Mouse (Mus musculus) hindbrain, postnatal 0 days (tissue): ENCODE data around the gene Phgr1. TPM values are rescaled to one million over a fixed set of nuclear protein-coding genes. Genes with fewer than 3 reads are reported as not detected.
A peak's percentile ranks its signal among the peaks of the same experiment; 100 is the strongest.

Source experiments
- ATAC-seq: fragments of 200-750 bp; cut with Nextera tagmentation; 2 replicates; pipeline ENCODE4 v1.8.0; 2017; ENCODE audit warnings: mild to moderate bottlenecking, moderate TSS enrichment, moderate library complexity
- DNase-seq: peaks from one replicate; pipeline ENCODE4 v3.0.0-alpha.2; 2015; ENCODE audit warnings: low spot score
- H3K27ac ChIP-seq: fragments of 300-500 bp; sonication (generic); 2 replicates; pipeline ENCODE4 v1.5.1; 2014; ENCODE audit warnings: mild to moderate bottlenecking
- H3K27me3 ChIP-seq: fragments of 300-500 bp; sonication (generic); 2 replicates; pipeline ENCODE4 v1.6.1; 2014; ENCODE audit warnings: low read length, mixed read lengths; ENCODE audit not compliant: insufficient read depth
- H3K36me3 ChIP-seq: fragments of 300-500 bp; sonication (generic); 2 replicates; pipeline ENCODE4 v1.6.1; 2014; ENCODE audit warnings: low read length, mixed read lengths; ENCODE audit not compliant: insufficient read depth
- H3K4me1 ChIP-seq: fragments of 300-500 bp; sonication (generic); 2 replicates; pipeline ENCODE4 v1.6.1; 2014; ENCODE audit warnings: antibody characterized with exemption, low read length, mixed read lengths; ENCODE audit not compliant: insufficient read depth
- H3K4me2 ChIP-seq: fragments of 300-500 bp; sonication (generic); 2 replicates; pipeline ENCODE4 v1.6.1; 2014; ENCODE audit warnings: low read depth, mild to moderate bottlenecking, low read length, moderate library complexity, mixed read lengths
- H3K4me3 ChIP-seq: fragments of 300-500 bp; sonication (generic); 2 replicates; pipeline ENCODE4 v1.5.1; 2014; ENCODE audit warnings: low read length
- H3K9ac ChIP-seq: fragments of 300-500 bp; sonication (generic); replicated peaks from 2 replicates; pipeline ENCODE4 v1.6.1; 2014; ENCODE audit warnings: mild to moderate bottlenecking, low read length, moderate library complexity, mixed read lengths
- H3K9me3 ChIP-seq: fragments of 300-500 bp; sonication (generic); 2 replicates; pipeline ENCODE4 v1.6.1; 2016; ENCODE audit warnings: low read length, mixed read lengths
- CTCF ChIP-seq: IDR thresholded peaks from 2 replicates; pipeline ENCODE4 v1.5.1; 2016; ENCODE audit warnings: antibody characterized with exemption, control low read depth, low read depth
- WGBS: fragments of 180-500 bp; shearing (Covaris S2); extraction: QIAGEN DNeasy Blood & Tissue Kit; methylation state at CpG from one replicate; pipeline ENCODE4 v1.1.7; 2014; 5-methylcytosine and 5-hydroxymethylcytosine counted together
- polyA plus RNA-seq: library from polyadenylated mRNA; unstranded; fragments of >200 nt; fragmentation: Nextera tagmentation; extraction: Ambion mirVana; gene quantifications from 2 replicates; pipeline ENCODE4 v1.2.1, GENCODE M21; 2015
- total RNA-seq: library from RNA; depleted of rRNA; stranded (reverse); fragments of >200 nt; gene quantifications from 2 replicates; pipeline ENCODE4 v1.2.3, GENCODE M21; 2014

Phgr1 gene
- total and polyA plus RNA-seq, 2 experiments from 2014 or later: not detected

DNA sequence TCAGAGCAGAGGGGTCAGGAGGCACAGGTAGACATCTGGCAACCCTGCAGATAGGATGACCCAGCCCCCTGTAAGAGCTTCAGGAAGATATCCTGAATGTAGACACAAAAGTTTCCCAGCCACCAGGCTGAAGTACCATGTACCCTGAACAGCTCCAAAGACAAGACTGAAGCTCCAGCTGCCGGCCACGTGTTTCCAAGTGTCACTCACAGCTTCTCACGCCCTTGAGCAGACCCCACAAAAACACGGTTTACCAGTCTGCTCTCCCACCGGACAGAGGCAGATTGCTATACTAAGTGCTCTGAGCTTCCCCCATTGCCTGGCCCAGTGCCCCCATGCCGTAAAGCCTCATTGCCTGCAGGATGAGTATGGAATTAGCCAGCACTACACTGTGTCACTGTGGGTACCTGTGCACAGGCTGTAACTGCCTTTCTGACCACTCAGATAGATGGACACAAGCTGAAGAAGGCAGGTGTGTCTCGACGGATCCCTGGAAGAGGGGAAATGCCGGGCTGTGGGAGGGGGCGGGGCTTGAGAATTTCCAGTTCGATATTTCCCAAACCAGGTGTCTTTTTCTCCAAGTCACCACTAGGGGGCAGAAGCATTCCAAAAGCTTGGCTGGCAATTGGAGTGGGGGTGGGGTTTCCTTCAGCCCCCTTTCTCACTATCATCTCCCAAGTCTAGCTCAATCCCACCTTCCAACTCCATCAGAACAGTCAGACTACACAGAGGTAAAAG is 8.3 kb upstream of the Phgr1 start:
- Histone ChIP-seq H3K27ac (no peak overlapping the region; the same call in 1 of the 2 replicates), H3K9me3 (no peaks in the 10 kb centered on the region), H3K4me3 (no peak overlapping the region), H3K36me3 (no peaks in the 10 kb centered on the region), H3K4me2 (peak overlapping the region; percentile 35; the same call in 1 of the 2 replicates), H3K9ac (no peak overlapping the region), H3K27me3 (no peaks in the 10 kb centered on the region), H3K4me1 (peaks cover 23% of the 10 kb centered on the region)
- ATAC-seq: peak; percentile 12; the same call in 1 of the 2 replicates
- DNase-seq: peak; percentile 88
- peak; percentile 83 for TF ChIP-seq CTCF
- WGBS: 25% methylated on average over 11 of the region's 11 CpGs

DNA sequence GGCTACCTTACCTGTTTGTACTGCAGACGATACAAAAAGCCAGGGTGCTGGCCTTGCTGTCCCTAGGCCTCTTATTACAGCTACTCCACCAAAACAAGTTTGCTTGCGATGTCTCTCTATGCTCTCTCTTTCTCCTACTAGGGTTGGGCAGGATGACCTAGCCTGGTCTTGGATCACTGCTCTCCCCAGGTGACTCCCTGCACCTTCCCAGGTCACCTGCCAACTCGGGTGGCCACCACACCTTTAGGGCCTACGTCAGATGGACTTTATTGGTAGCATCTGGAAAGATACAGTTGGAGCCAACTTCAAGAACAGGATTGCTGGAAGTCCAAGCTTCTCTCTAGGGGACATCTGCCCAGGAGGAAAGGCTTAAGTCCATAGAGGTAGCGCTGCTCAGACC is 7.7 kb upstream of the Phgr1 start:
- no peak overlapping the region for H3K27ac ChIP-seq
- H3K36me3 ChIP-seq: no peaks in the 10 kb centered on the region
- H3K4me1 ChIP-seq: peaks cover 23% of the 10 kb centered on the region
- H3K4me3 ChIP-seq: no peak overlapping the region
- DNase-seq (no peak), ATAC-seq (no peak)
- no peak for TF ChIP-seq CTCF
- no peak overlapping the region for H3K9ac ChIP-seq
- H3K27me3 ChIP-seq: no peaks in the 10 kb centered on the region
- H3K9me3 ChIP-seq: no peaks in the 10 kb centered on the region
- WGBS: 85% methylated on average over 5 of the region's 5 CpGs
- H3K4me2 ChIP-seq: no peak overlapping the region

DNA sequence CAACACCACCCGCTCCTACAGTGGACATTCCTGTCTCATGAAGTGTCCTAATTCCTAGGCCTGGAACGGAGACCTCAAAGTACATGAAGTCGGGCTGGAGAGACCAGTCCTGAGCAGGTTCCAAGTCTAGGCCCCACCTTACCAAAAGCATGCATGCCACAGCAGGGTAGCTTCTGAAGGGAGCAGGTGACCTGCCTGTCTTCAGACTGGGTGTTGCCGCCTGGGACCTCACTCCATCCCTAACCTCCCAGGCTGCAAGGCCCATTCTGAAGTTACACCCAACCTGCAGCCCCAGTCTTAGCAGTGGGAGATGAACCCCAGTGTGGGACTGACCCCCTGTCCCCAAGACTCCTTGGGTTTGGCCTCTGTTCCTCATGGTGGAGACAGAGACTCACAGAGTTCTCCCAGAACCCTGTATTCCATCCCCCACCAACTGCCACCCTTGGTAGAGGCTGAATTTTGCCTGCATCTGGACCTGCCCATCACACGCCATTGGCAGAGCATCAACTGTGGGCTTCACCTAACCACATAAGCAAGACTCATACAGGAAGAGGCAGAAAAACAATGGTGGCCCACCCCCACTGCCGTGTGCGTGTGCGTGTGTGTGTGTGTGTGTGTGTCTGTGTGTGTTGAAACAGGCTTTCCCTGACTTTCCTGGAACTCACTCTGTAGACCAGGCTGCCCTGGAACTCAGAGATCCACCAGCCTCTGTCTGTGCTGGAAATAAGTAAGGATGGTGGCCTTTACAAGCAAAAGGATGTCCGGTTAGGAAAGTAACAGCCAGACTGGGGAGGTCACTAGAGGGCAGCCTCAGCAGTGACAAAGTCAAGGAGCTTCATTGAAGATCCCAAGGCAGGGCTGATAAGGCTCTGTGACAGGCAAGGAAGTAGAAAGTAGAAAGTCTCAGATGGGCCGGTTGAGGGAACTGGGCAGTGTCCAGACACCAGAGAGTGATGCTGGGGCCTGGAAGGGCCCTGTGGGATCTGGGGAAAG is 6.2 kb upstream of the Phgr1 start:
- DNase-seq (no peak), ATAC-seq (no peak)
- Histone ChIP-seq H3K9me3 (no peaks in the 10 kb centered on the region), H3K27ac (no peak overlapping the region), H3K4me2 (no peak overlapping the region), H3K9ac (no peak overlapping the region), H3K27me3 (no peaks in the 10 kb centered on the region), H3K4me3 (no peak overlapping the region), H3K36me3 (no peaks in the 10 kb centered on the region), H3K4me1 (peaks cover 17% of the 10 kb centered on the region)
- TF ChIP-seq CTCF: 0 out of 2 replicates have a peak, but pooled peaks have one; percentile 9
- 74% methylated on average over 10 of the region's 10 CpGs for WGBS

DNA sequence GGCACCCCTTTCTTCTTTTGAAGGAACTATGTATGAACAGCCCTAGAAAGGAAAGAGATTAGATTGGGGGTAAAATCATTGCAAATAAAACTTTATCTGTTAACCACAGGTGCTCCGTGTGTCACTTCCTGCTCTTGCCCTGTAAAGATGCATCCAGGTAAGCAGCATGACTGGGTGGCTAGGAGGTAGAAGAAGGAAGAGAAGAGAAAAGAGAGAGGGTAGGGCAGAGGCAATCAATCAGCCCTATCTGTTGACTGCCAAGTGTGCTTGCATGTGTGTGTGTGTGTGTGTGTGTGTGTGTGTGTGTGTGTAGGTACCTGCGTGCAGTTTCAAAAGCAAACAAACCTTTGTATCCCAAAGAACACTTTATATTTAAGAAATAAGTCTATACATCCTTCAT is 2.0 kb downstream of the Phgr1 start:
- H3K4me1 ChIP-seq: 0 out of 2 replicates have a peak, but pooled peaks cover 6% of the 10 kb centered on the region
- no peak overlapping the region for H3K27ac ChIP-seq
- 89% methylated on average over 2 of the region's 2 CpGs for WGBS
- no peak for ATAC-seq
- no peak overlapping the region for H3K4me2 ChIP-seq
- no peak for DNase-seq
- H3K4me3 ChIP-seq: no peak overlapping the region
- no peaks in the 10 kb centered on the region for H3K36me3 ChIP-seq
- no peaks in the 10 kb centered on the region for H3K9me3 ChIP-seq
- H3K27me3 ChIP-seq: no peaks in the 10 kb centered on the region
- TF ChIP-seq CTCF: no peak
- no peak overlapping the region for H3K9ac ChIP-seq

DNA sequence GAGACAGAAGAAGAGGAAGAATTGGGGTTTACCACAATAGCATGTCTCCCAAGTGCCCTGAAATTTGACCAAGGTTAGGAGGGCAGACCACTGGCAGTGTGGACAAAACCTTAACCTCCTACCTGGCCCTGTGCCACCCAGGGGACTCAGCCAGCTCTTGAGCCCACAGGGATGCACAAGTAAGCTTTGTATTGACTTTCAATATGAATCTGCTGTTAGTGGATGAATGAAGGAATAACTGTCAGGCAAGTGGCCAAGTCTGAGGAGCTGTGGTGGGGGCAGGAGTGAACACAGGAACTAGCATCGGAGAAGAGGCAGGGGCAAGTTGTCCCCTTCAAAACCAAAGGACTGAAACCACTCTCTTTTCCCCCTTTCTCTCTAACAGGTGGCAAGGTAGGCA is 2.8 kb downstream of the Phgr1 start:
- no peaks in the 10 kb centered on the region for H3K27me3 ChIP-seq
- no peak overlapping the region for H3K4me3 ChIP-seq
- peak overlapping the region; percentile 62; the same call in 1 of the 2 replicates for H3K27ac ChIP-seq
- no peaks in the 10 kb centered on the region for H3K9me3 ChIP-seq
- DNase-seq: peak; percentile 49
- WGBS: 0% methylated on average over 1 of the region's 1 CpGs
- no peak overlapping the region for H3K4me2 ChIP-seq
- TF ChIP-seq CTCF: no peak
- H3K9ac ChIP-seq: no peak overlapping the region
- no peaks in the 10 kb centered on the region for H3K36me3 ChIP-seq
- no peak for ATAC-seq
- 0 out of 2 replicates have a peak, but pooled peaks cover 6% of the 10 kb centered on the region for H3K4me1 ChIP-seq

DNA sequence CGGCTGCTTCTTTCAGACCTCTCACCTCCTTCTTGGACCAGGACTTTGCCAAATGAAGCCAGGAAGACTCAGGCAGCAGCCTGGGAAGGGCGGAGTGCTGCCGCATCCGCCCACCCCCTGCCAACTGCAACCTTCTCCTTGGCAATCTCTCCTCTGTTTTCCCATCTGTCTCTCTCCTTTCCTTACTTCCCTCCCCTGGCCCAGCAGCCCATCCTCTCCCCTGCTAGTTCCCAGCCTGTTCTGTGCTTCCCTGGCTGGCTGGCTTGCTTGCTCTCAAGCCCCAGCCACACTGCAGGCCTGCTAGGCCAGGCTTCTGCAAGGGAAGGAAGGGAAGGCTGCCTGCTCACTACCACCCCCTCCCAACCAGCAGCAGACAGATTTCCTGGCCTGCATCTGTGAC is 3.3 kb downstream of the Phgr1 start:
- ATAC-seq: peak; percentile 22
- WGBS: 47% methylated on average over 3 of the region's 4 CpGs
- TF ChIP-seq CTCF: no peak
- Histone ChIP-seq H3K4me2 (no peak overlapping the region), H3K27me3 (no peaks in the 10 kb centered on the region), H3K9me3 (no peaks in the 10 kb centered on the region), H3K36me3 (no peaks in the 10 kb centered on the region), H3K9ac (no peak overlapping the region), H3K4me1 (0 out of 2 replicates have a peak, but pooled peaks cover 6% of the 10 kb centered on the region), H3K27ac (peak overlapping the region; percentile 62), H3K4me3 (no peak overlapping the region)
- peak; percentile 57 for DNase-seq
